Mouse (Mus musculus): ENCODE results near the gene Selenoh. TPM values are rescaled to one million over a fixed set of nuclear protein-coding genes. Genes with fewer than 3 reads are reported as not detected.

Selenoh gene
- polyA plus RNA-seq, 1 experiment from 2014 or later: 198 TPM

- no peak overlapping the region for H3K4me2 ChIP-seq (ENCODE audit: low read length)
- no peak overlapping the region for H3K9ac ChIP-seq (ENCODE audit: low read depth, low read length)
- 100% methylated on average over 1 of the region's 1 CpGs for WGBS
- peaks cover 3% of the 10 kb centered on the region; the same call in 1 of the 2 replicates for H3K4me1 ChIP-seq (ENCODE audit: control insufficient read depth, insufficient read depth, low read depth, low read length)
- H3K9me3 ChIP-seq (ENCODE audit: control insufficient read depth, low read length): no peaks in the 10 kb centered on the region
- no peaks in the 10 kb centered on the region for H3K27me3 ChIP-seq (replicated peaks; ENCODE audit: control insufficient read depth, insufficient read depth, low read length)
- no peak overlapping the region for H3K4me3 ChIP-seq (ENCODE audit: low read length)
- no peak for ATAC-seq
- peaks cover 11% of the 10 kb centered on the region for H3K36me3 ChIP-seq (ENCODE audit: control insufficient read depth, insufficient read depth, low read length)
- no peak overlapping the region for H3K27ac ChIP-seq (ENCODE audit: low read depth, low read length)
These were observed 34.7 kb upstream of the Selenoh start for GRCm38 (mm10) chr2:84705295-84705694.

- Histone ChIP-seq H3K4me1 (ENCODE audit: control insufficient read depth, insufficient read depth, low read depth, low read length) (peaks cover 3% of the 10 kb centered on the region; the same call in 1 of the 2 replicates), H3K36me3 (ENCODE audit: control insufficient read depth, insufficient read depth, low read length) (peaks cover 8% of the 10 kb centered on the region), H3K4me3 (ENCODE audit: low read length) (no peak overlapping the region), H3K27ac (ENCODE audit: low read depth, low read length) (no peak overlapping the region), H3K27me3 (replicated peaks; ENCODE audit: control insufficient read depth, insufficient read depth, low read length) (no peaks in the 10 kb centered on the region), H3K9ac (ENCODE audit: low read depth, low read length) (no peak overlapping the region), H3K4me2 (ENCODE audit: low read length) (no peak overlapping the region), H3K9me3 (ENCODE audit: control insufficient read depth, low read length) (no peaks in the 10 kb centered on the region)
- WGBS: 76% methylated on average over 5 of the region's 5 CpGs
- ATAC-seq: no peak
These were observed 33.8 kb upstream of the Selenoh start for GRCm38 (mm10) chr2:84704329-84704728.

GRCm38 (mm10) chr2:84703497-84703896 is 32.9 kb upstream of the Selenoh start:
- Histone ChIP-seq H3K4me3 (ENCODE audit: low read length) (no peak overlapping the region), H3K9ac (ENCODE audit: low read depth, low read length) (no peak overlapping the region), H3K27me3 (replicated peaks; ENCODE audit: control insufficient read depth, insufficient read depth, low read length) (no peaks in the 10 kb centered on the region), H3K9me3 (ENCODE audit: control insufficient read depth, low read length) (no peaks in the 10 kb centered on the region), H3K36me3 (ENCODE audit: control insufficient read depth, insufficient read depth, low read length) (peaks cover 8% of the 10 kb centered on the region), H3K4me2 (ENCODE audit: low read length) (no peak overlapping the region), H3K4me1 (ENCODE audit: control insufficient read depth, insufficient read depth, low read depth, low read length) (peaks cover 3% of the 10 kb centered on the region; the same call in 1 of the 2 replicates), H3K27ac (ENCODE audit: low read depth, low read length) (no peak overlapping the region)
- no peak for ATAC-seq
- 93% methylated on average over 1 of the region's 1 CpGs for WGBS

- Histone ChIP-seq H3K4me2 (ENCODE audit: low read length) (no peak overlapping the region), H3K9me3 (ENCODE audit: control insufficient read depth, low read length) (no peaks in the 10 kb centered on the region), H3K36me3 (ENCODE audit: control insufficient read depth, insufficient read depth, low read length) (peaks cover 37% of the 10 kb centered on the region), H3K27ac (ENCODE audit: low read depth, low read length) (no peak overlapping the region), H3K4me3 (ENCODE audit: low read length) (no peak overlapping the region), H3K27me3 (replicated peaks; ENCODE audit: control insufficient read depth, insufficient read depth, low read length) (no peaks in the 10 kb centered on the region), H3K4me1 (ENCODE audit: control insufficient read depth, insufficient read depth, low read depth, low read length) (no peaks in the 10 kb centered on the region), H3K9ac (ENCODE audit: low read depth, low read length) (no peak overlapping the region)
- ATAC-seq: no peak
- 92% methylated on average over 5 of the region's 5 CpGs for WGBS
These were observed 24.6 kb upstream of the Selenoh start for GRCm38 (mm10) chr2:84695007-84695695.

GRCm38 (mm10) chr2:84690050-84690449 is 19.5 kb upstream of the Selenoh start:
- H3K9me3 ChIP-seq (ENCODE audit: control insufficient read depth, low read length): no peaks in the 10 kb centered on the region
- no peak overlapping the region for H3K27ac ChIP-seq (ENCODE audit: low read depth, low read length)
- 0 out of 2 replicates have a peak, but pooled peaks have one; percentile 46 for ATAC-seq
- no peak overlapping the region for H3K4me2 ChIP-seq (ENCODE audit: low read length)
- no peaks in the 10 kb centered on the region for H3K4me1 ChIP-seq (ENCODE audit: control insufficient read depth, insufficient read depth, low read depth, low read length)
- 91% methylated on average over 12 of the region's 12 CpGs for WGBS
- H3K36me3 ChIP-seq (ENCODE audit: control insufficient read depth, insufficient read depth, low read length): peaks cover 66% of the 10 kb centered on the region
- no peaks in the 10 kb centered on the region for H3K27me3 ChIP-seq (replicated peaks; ENCODE audit: control insufficient read depth, insufficient read depth, low read length)
- H3K9ac ChIP-seq (ENCODE audit: low read depth, low read length): no peak overlapping the region
- H3K4me3 ChIP-seq (ENCODE audit: low read length): no peak overlapping the region

- Histone ChIP-seq H3K4me1 (ENCODE audit: control insufficient read depth, insufficient read depth, low read depth, low read length) (no peaks in the 10 kb centered on the region), H3K36me3 (ENCODE audit: control insufficient read depth, insufficient read depth, low read length) (peaks cover 59% of the 10 kb centered on the region), H3K27ac (ENCODE audit: low read depth, low read length) (no peak overlapping the region), H3K9me3 (ENCODE audit: control insufficient read depth, low read length) (no peaks in the 10 kb centered on the region), H3K4me3 (ENCODE audit: low read length) (no peak overlapping the region), H3K27me3 (replicated peaks; ENCODE audit: control insufficient read depth, insufficient read depth, low read length) (no peaks in the 10 kb centered on the region), H3K9ac (ENCODE audit: low read depth, low read length) (no peak overlapping the region), H3K4me2 (ENCODE audit: low read length) (no peak overlapping the region)
- WGBS: 93% methylated on average over 2 of the region's 2 CpGs
- ATAC-seq: no peak
These were observed 17.7 kb upstream of the Selenoh start for GRCm38 (mm10) chr2:84688080-84688844.

GRCm38 (mm10) chr2:84682605-84683183 is 12.1 kb upstream of the Selenoh start:
- H3K4me2 ChIP-seq (ENCODE audit: low read length): no peak overlapping the region

GRCm38 (mm10) chr2:84679016-84679415 is 8.4 kb upstream of the Selenoh start, which contains the start of gene Tmx2:
Gene Tmx2 (minus strand): TSS chr2:84679140.
- H3K9ac ChIP-seq (ENCODE audit: low read depth, low read length): peak within 1 kb of the TSS; percentile 73
- H3K9me3 ChIP-seq (ENCODE audit: control insufficient read depth, low read length): no peaks in the 10 kb centered on the region
- H3K27me3 ChIP-seq (replicated peaks; ENCODE audit: control insufficient read depth, insufficient read depth, low read length): no peaks in the 10 kb centered on the region
- 19% methylated on average over 8 of the region's 8 CpGs for WGBS
- H3K27ac ChIP-seq (ENCODE audit: low read depth, low read length): peak within 1 kb of the TSS; percentile 45
- peak within 1 kb of the TSS; percentile 71 for H3K4me3 ChIP-seq (ENCODE audit: low read length)
- H3K4me1 ChIP-seq (ENCODE audit: control insufficient read depth, insufficient read depth, low read depth, low read length): peaks cover 21% of the 10 kb centered on the region
- no peak for ATAC-seq
- H3K4me2 ChIP-seq (ENCODE audit: low read length): peak within 1 kb of the TSS; percentile 73
- peaks cover 12% of the 10 kb centered on the region for H3K36me3 ChIP-seq (ENCODE audit: control insufficient read depth, insufficient read depth, low read length)

More at GRCm38 (mm10) chr2:84682605-84683183, 12.1 kb upstream of the Selenoh start:
- WGBS: 88% methylated on average over 6 of the region's 6 CpGs
- ATAC-seq: no peak
- no peak overlapping the region for H3K4me3 ChIP-seq (ENCODE audit: low read length)
- no peaks in the 10 kb centered on the region for H3K27me3 ChIP-seq (replicated peaks; ENCODE audit: control insufficient read depth, insufficient read depth, low read length)
- H3K9ac ChIP-seq (ENCODE audit: low read depth, low read length): no peak overlapping the region
- H3K27ac ChIP-seq (ENCODE audit: low read depth, low read length): no peak overlapping the region
- H3K36me3 ChIP-seq (ENCODE audit: control insufficient read depth, insufficient read depth, low read length): peaks cover 18% of the 10 kb centered on the region
- peaks cover 8% of the 10 kb centered on the region for H3K4me1 ChIP-seq (ENCODE audit: control insufficient read depth, insufficient read depth, low read depth, low read length)
- no peaks in the 10 kb centered on the region for H3K9me3 ChIP-seq (ENCODE audit: control insufficient read depth, low read length)
